Mouse (Mus musculus) retina, embryonic 14.5 days (tissue): Measurements from ENCODE around the gene Ddx39b.

Experiments
- DNase-seq: peaks from one replicate; pipeline ENCODE4 v3.0.0-alpha.2; 2015; ENCODE audit warnings: low spot score

Ddx39b gene

GRCm38 (mm10) chr17:35241305-35242014, at the start of gene Ddx39b:
Gene Ddx39b (plus strand): TSS chr17:35241746.
- DNase-seq: peak; percentile 97

GRCm38 (mm10) chr17:35192924-35193323, 48.6 kb upstream of the Ddx39b start:
- DNase-seq: no peak

- DNase-seq: no peak
Measured at GRCm38 (mm10) chr17:35193881-35194843, 47.4 kb upstream of the Ddx39b start, which contains the start of gene Ltb. Gene Ltb (plus strand): TSS chr17:35194439.

- DNase-seq: no peak
Measured at GRCm38 (mm10) chr17:35194844-35195630, 46.5 kb upstream of the Ddx39b start.

- peak; percentile 93 for DNase-seq
Measured at GRCm38 (mm10) chr17:35195631-35196320, 45.8 kb upstream of the Ddx39b start.

- no peak for DNase-seq
Measured at GRCm38 (mm10) chr17:35196321-35196641, 45.3 kb upstream of the Ddx39b start.

GRCm38 (mm10) chr17:35197126-35197525, 44.4 kb upstream of the Ddx39b start:
- no peak for DNase-seq

GRCm38 (mm10) chr17:35198029-35198428, 43.5 kb upstream of the Ddx39b start:
- DNase-seq: no peak

- DNase-seq: no peak
Measured at GRCm38 (mm10) chr17:35198946-35199345, 42.6 kb upstream of the Ddx39b start.

- no peak for DNase-seq
Measured at GRCm38 (mm10) chr17:35200398-35200797, 41.1 kb upstream of the Ddx39b start.

- DNase-seq: no peak
Measured at GRCm38 (mm10) chr17:35201128-35201527, 40.4 kb upstream of the Ddx39b start.

GRCm38 (mm10) chr17:35201787-35202186, 39.8 kb upstream of the Ddx39b start, which contains the start of gene Tnf:
Gene Tnf (minus strand): TSS chr17:35202007.
- DNase-seq: no peak

- no peak for DNase-seq
Measured at GRCm38 (mm10) chr17:35202442-35202841, 39.1 kb upstream of the Ddx39b start.

GRCm38 (mm10) chr17:35204494-35205379, 36.8 kb upstream of the Ddx39b start, which contains the start of gene Lta:
Gene Lta (minus strand): TSS chr17:35205351.
- no peak for DNase-seq

GRCm38 (mm10) chr17:35205380-35205769, 36.2 kb upstream of the Ddx39b start:
- DNase-seq: no peak

- no peak for DNase-seq
Measured at GRCm38 (mm10) chr17:35209785-35210535, 31.6 kb upstream of the Ddx39b start.

GRCm38 (mm10) chr17:35210593-35210992, 31.0 kb upstream of the Ddx39b start:
- no peak for DNase-seq

GRCm38 (mm10) chr17:35213071-35213470, 28.5 kb upstream of the Ddx39b start:
- no peak for DNase-seq

- no peak for DNase-seq
Measured at GRCm38 (mm10) chr17:35218516-35219193, 22.9 kb upstream of the Ddx39b start.
